Comparison of ENCODE assay signal across 9 mouse cellular contexts in genomic region chrX:111210225-111210624, GRCm38 (mm10). TPM values are rescaled to one million over a fixed set of nuclear protein-coding genes. Genes with fewer than 3 reads are reported as not detected.
DNase-seq lines count a peak whose midpoint lies in the region; ATAC-seq and TF ChIP-seq lines count a peak whose summit lies in the region.
"Had no signal": no experiment of that assay in that cellular context is flagged by ENCODE, and none has a peak within 500 bp of the region (broad histone marks: within the 10 kb centered on the region; RNA-seq: fewer than 3 reads in every experiment).

No protein-coding gene starts in this region.

- peak; percentile 66 for ATAC-seq in forebrain, embryonic 14.5 days

- H3K4me3 ChIP-seq in forebrain, embryonic 14.5 days (ENCODE audit: low read depth, low read length) = no peak overlapping the region
- H3K4me3 ChIP-seq in layer of hippocampus, adult 2 months = no peak overlapping the region
- H3K4me3 ChIP-seq: neural tube, embryonic 12.5 days had no signal

- DNase-seq in thymus, postnatal 0 days (ENCODE audit: low spot score) = peak; percentile 34
- DNase-seq in thymus, adult 18-20 months = no peak
- DNase-seq in brain, embryonic 14.5 days (ENCODE audit: low read depth) = peak; percentile 77
- peak; percentile 70 for DNase-seq in forebrain, embryonic 14.5 days (ENCODE audit: low spot score)
- DNase-seq in layer of hippocampus, adult 2 months (ENCODE audit: low spot score in 2 of 2) = peak; percentile 23 to 60
- DNase-seq in mesoderm, embryonic 11.5 days (ENCODE audit: low read depth, low spot score) = peak; percentile 56
- DNase-seq in telencephalon, adult 2 months (ENCODE audit: low read depth, low spot score) = peak; percentile 11

- H3K9me3 ChIP-seq in forebrain, embryonic 14.5 days (replicated peaks; ENCODE audit: control insufficient read depth, low read length) = no peaks in the 10 kb centered on the region
- H3K9me3 ChIP-seq: neural tube, embryonic 12.5 days had no signal

- TF ChIP-seq POLR2A in brain, embryonic 14.5 days (IDR thresholded peaks at IDR 0.05; ENCODE audit: borderline replicate concordance, extremely low read depth, insufficient read depth, insufficient read length, poor library complexity, severe bottlenecking) = no peak

- H3K4me2 ChIP-seq in forebrain, embryonic 14.5 days (ENCODE audit: low read length) = no peak overlapping the region
- H3K4me2 ChIP-seq: neural tube, embryonic 12.5 days had no signal

- peak; percentile 70; the same call in 1 of the 2 replicates for TF ChIP-seq CTCF in brain, embryonic 14.5 days (IDR thresholded peaks at IDR 0.05; ENCODE audit: borderline replicate concordance, extremely low read depth, insufficient read depth, insufficient read length)
- TF ChIP-seq CTCF in layer of hippocampus, adult 2 months (conservative IDR thresholded peaks at IDR 0.05) = peak; percentile 87

- H3K9ac ChIP-seq in forebrain, embryonic 14.5 days (ENCODE audit: low read length) = no peak overlapping the region
- H3K9ac ChIP-seq: neural tube, embryonic 12.5 days had no signal

- no peaks in the 10 kb centered on the region for H3K4me1 ChIP-seq in forebrain, embryonic 14.5 days (ENCODE audit: control insufficient read depth, insufficient read depth, low read length)
- H3K4me1 ChIP-seq: neural tube, embryonic 12.5 days had no signal

- WGBS in forebrain, embryonic 14.5 days = 28% methylated on average over 5 of the region's 5 CpGs

- no peak overlapping the region for H3K27ac ChIP-seq in forebrain, embryonic 14.5 days (ENCODE audit: low read depth, low read length)
- no peak overlapping the region for H3K27ac ChIP-seq in layer of hippocampus, adult 2 months
- H3K27ac ChIP-seq: neural tube, embryonic 12.5 days had no signal

- H3K27me3 ChIP-seq in forebrain, embryonic 14.5 days (replicated peaks; ENCODE audit: control insufficient read depth, insufficient read depth, low read length) = no peaks in the 10 kb centered on the region
- H3K27me3 ChIP-seq: neural tube, embryonic 12.5 days had no signal

- H3K36me3 ChIP-seq in forebrain, embryonic 14.5 days (ENCODE audit: control insufficient read depth, insufficient read depth, low read length) = no peaks in the 10 kb centered on the region
- H3K36me3 ChIP-seq: neural tube, embryonic 12.5 days had no signal

RNA-seq across cellular contexts. Expression of gene Gm10112, which starts 42.1 kb away (rescaled TPM):
- not detected in 2 replicates for polyA plus RNA-seq in thymus, postnatal 0 days (2015; fragmentation: Nextera tagmentation; extraction: Ambion mirVana)
- not detected in 2 replicates for polyA plus RNA-seq in brain, embryonic 14.5 days (2012; rRNA removed)
- polyA plus RNA-seq in forebrain, embryonic 14.5 days (2014; fragmentation: Nextera tagmentation; extraction: Ambion mirVana) = not detected in 2 replicates
- not detected for total RNA-seq in layer of hippocampus, adult 2 months (2021)
- total RNA-seq: gastrocnemius, postnatal 4 days had no signal
- polyA plus RNA-seq: neural tube, embryonic 12.5 days had no signal

Comparison
In these comparisons a context has a peak if more than half of its experiments do, and no peak if none do; other contexts are left out.
1. DNase-seq: peak in thymus, postnatal 0 days (single experiment), brain, embryonic 14.5 days (single experiment), forebrain, embryonic 14.5 days (single experiment), layer of hippocampus, adult 2 months (2 of 2), mesoderm, embryonic 11.5 days (single experiment) and telencephalon, adult 2 months (single experiment); none in thymus, adult 18-20 months (0 of 2).